Mouse (Mus musculus) heart, adult 8-10 months (tissue): ENCODE data around the gene Gm16181. TPM values are rescaled to one million over a fixed set of nuclear protein-coding genes. Genes with fewer than 3 reads are reported as not detected.
A peak's percentile ranks its signal among the peaks of the same experiment; 100 is the strongest.

Experiments used
- DNase-seq: peaks from one replicate; pipeline ENCODE4 v3.0.0; 2022; ENCODE audit warnings: low spot score
- total RNA-seq, 4 experiments: library from RNA; stranded (reverse); gene quantifications; 2 replicates each; pipeline ENCODE4 v1.2.4; 2022

Gm16181 gene
- total RNA-seq, 4 experiments from 2014 or later = 0.72 TPM; not detected in 3

GRCm38 (mm10) chr17:35250348-35251120 is 29.9 kb downstream of the Gm16181 start:
- no peak for DNase-seq

DNA sequence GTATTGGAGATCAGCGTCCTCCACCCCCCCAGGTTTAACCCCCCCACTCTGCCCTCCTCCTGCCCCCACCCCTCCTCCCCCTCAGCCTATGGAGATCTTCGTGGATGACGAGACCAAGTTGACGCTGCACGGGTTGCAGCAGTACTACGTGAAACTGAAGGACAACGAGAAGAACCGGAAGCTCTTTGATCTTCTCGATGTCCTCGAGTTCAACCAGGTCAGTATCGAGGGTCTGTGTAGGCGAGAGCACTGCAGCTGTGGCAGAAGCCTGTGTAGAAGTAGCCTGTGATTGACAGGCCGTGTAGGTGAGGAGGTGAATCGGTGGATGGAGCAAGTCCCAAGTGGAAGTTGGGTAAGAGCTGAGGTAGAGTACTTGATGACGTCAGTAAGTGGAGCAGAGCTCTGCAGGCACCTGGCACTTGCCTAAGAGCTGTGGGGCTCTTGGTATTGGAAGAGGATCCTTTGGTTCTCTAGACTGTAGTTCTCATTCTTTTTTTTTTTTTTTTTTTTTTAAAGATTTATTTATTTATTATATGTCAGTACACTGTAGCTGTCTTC is 30.6 kb downstream of the Gm16181 start:
- no peak for DNase-seq

DNA sequence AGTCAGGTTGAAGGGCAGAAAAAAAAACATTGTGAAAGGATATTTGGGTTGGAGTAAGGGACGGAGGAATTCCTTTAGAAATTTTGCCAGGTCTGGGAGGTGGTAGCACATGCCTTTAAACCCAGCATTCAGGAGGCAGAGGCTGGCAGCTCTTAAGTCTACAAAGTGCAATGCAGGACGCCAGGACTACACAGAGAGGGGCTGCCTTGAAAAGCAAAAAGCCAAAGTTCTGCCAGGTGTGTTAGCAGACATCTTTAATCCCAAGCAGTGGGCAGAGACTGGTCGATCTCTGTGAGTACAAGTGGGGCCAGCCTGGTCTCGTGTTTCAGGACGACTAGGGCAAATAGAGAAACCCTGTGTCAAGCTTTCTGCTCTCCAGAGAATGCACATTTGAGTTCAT is 31.3 kb downstream of the Gm16181 start:
- DNase-seq = no peak

DNA sequence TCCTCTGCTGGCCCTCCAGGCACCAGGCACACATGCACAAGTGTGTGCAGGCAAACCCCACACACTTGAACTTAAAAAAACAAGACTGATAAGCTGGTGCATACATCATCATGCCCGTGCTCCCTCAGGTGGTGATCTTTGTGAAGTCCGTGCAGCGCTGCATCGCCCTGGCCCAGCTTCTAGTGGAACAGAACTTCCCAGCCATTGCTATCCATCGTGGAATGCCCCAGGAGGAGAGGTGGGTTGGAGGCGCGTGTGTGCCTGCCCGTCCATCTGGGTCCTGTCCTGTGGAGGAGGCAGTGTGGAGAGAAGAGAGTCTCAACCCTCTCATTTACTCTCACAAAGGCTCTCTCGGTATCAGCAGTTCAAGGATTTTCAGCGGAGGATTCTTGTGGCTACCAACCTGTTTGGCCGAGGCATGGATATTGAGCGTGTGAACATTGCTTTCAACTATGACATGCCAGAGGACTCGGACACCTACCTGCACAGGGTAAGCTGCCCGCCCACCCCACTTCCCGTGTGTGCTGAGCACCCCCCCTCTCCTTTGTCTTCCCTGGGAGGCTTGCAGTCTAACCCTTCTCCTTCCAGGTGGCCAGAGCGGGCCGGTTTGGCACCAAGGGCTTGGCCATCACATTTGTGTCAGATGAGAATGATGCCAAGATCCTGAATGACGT is 32.1 kb downstream of the Gm16181 start:
- DNase-seq = no peak

DNA sequence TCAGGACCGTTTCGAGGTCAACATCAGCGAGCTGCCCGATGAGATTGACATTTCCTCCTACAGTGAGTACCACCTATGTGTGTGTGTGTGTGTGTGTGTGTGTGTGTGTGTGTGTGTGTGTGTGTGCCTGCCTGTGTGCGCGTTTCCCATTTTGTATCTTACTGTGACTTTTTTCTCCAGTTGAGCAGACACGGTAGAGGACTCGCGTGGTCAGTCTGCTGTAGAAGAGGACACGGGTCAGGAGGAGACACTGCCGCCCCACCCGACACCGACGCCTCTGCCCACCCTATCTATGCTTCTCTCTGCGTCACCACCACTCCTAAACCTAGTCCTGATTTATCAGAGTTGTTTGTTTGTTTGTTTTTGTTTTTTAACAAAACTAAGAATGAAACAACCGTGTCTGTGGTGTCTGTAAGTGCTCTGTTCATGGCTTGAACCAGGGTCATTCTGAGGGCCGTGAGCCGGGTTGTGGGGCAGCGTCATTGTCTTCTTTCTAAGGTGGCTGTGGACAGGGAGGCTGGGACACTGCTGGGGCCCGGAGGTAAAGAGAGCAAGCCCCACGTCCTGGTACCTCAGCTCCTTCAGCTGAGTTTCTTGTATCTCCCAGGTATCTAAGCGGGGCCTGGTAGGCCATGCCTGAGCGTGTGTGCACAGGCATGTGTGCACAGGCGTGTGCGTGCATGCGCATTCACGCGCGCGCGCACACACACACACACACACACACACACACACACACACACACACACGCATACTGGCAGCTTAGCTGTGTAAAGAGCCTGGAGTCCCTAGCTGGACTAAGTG is 32.9 kb downstream of the Gm16181 start:
- no peak for DNase-seq

- no peak for DNase-seq
These were observed 33.8 kb downstream of the Gm16181 start for GRCm38 (mm10) chr17:35254241-35255098.

GRCm38 (mm10) chr17:35255301-35255700 is 34.7 kb downstream of the Gm16181 start:
- DNase-seq = no peak

GRCm38 (mm10) chr17:35255704-35256103 is 35.1 kb downstream of the Gm16181 start:
- DNase-seq = no peak

DNA sequence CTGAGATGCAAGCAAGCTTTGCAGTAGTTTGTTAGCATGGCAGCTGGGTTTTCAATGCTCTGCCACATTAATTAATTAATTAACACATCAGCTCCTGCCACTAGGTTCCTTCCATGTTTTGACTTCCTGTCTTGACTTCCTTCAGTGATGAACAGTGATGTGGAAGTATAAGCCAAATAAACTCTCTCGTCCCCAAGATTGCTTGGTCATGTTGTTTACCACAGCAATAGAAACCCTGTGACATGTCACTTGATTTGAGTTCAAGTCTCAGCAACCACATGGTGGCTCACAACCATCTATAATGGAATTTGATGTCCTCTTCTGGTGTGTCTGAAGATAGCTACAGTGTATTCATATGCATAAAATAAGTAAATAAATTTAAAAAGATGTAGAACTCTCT is 36.7 kb downstream of the Gm16181 start:
- DNase-seq = no peak

DNA sequence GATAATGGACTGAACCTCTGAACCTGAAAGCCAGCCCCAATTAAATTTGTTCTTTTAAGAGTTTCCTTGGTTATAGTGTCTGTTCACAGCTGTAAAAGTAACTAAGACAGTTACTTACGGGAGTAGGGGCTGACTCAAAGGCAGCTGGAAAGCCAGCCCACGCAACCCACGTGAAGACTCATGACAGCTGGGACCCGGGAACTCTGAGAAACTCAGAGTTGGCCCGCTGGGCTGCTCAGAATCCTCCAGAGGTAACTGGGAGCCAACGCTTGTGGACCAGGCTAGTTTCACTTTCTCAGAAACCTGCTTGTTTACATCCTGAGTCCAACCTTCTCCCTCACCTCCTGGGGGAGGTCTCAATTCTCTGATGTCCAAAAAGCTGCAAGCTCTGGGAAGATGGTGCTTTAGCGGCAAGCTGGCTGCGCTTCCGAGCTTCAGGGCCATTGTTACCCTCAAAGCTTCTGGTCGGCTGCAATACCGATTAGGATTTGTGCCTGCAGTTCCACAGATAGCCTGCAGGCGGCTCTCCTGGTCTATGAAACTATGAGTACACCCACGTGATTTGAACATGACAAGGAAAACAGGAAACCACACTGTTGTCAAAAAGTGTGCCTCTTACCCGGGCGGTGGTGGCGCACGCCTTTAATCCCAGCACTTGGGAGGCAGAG is 37.3 kb downstream of the Gm16181 start:
- DNase-seq = peak; percentile 99

GRCm38 (mm10) chr17:35258492-35259478 is 38.2 kb downstream of the Gm16181 start:
- DNase-seq = peak; percentile 85

GRCm38 (mm10) chr17:35259621-35260020 is 39.0 kb downstream of the Gm16181 start:
- no peak for DNase-seq

DNA sequence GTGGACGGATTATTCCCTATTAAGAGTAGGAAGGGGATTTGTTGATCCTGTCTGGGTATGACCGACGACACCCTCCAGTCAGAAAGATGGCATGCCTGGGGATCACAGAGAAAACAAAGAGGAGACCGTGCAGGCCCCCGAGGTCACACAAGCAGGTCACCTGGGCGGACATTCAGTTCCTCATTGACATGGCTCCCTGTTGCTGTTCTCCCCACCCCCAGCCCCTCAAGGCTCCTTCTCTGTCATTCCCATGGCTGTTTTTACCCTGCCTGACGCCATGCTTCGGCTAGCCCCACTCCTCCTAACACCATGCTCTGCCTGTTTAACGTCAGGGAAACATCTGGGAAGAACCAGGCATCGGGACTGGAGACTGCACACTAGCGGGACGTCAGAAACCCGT is 41.0 kb downstream of the Gm16181 start:
- no peak for DNase-seq

- peak; percentile 100 for DNase-seq
These were observed 42.3 kb downstream of the Gm16181 start, which contains the start of gene H2-D1 for GRCm38 (mm10) chr17:35262664-35263522. Gene H2-D1 (plus strand): TSS chr17:35262730.

DNA sequence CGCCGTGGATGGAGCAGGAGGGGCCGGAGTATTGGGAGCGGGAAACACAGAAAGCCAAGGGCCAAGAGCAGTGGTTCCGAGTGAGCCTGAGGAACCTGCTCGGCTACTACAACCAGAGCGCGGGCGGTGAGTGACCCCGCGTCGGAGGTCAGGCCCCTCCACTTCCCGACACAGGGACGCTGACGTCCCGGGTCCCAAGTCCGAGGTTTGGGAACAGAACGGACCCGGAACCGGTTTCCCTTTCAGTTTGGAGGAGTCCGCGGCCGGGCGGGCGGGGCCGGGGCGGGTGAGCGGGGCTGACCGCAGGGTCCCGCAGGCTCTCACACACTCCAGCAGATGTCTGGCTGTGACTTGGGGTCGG is 42.9 kb downstream of the Gm16181 start:
- no peak for DNase-seq

- DNase-seq = no peak
These were observed 46.9 kb downstream of the Gm16181 start for GRCm38 (mm10) chr17:35267399-35268086.

- DNase-seq = no peak
These were observed 49.2 kb downstream of the Gm16181 start for GRCm38 (mm10) chr17:35269653-35270347.
